Mouse (Mus musculus) ES-E14 (cell line): ENCODE results near the gene Tmem132a. TPM values are rescaled to one million over a fixed set of nuclear protein-coding genes. Genes with fewer than 3 reads are reported as not detected.
A peak's percentile ranks its signal among the peaks of the same experiment; 100 is the strongest.

Source experiments
- DNase-seq: peaks from one replicate; pipeline ENCODE4 v3.0.0-alpha.2; 2013; ENCODE audit warnings: low read depth, low spot score
- H3K27ac ChIP-seq: 2 replicates; pipeline ENCODE4 v1.5.1; 2012; ENCODE audit warnings: low read depth, mild to moderate bottlenecking, low read length, moderate library complexity, mixed read lengths; ENCODE audit not compliant: poor library complexity, insufficient read depth, severe bottlenecking
- H3K36me3 ChIP-seq: 2 replicates; pipeline ENCODE4 v1.6.1; 2012; ENCODE audit warnings: mild to moderate bottlenecking, low read length, moderate library complexity, mixed read lengths; ENCODE audit not compliant: control insufficient read depth, poor library complexity, insufficient read depth, severe bottlenecking
- H3K4me1 ChIP-seq, 2 experiments: fragments of 150-350 bp in 1 of 2; sonication (generic) in 1 of 2; 2 replicates each; pipeline ENCODE4 v1.6.1; 2012; ENCODE audit warnings: low read length in 2 of 2, mild to moderate bottlenecking in 1 of 2, mixed read lengths in 1 of 2; ENCODE audit not compliant: control insufficient read depth in 2 of 2, insufficient read depth in 2 of 2, poor library complexity in 1 of 2
- H3K4me3 ChIP-seq, 2 experiments: fragments of 150-350 bp in 1 of 2; sonication (generic) in 1 of 2; 2 replicates each; pipeline ENCODE4 v1.5.1; 2012; ENCODE audit warnings: low read length in 2 of 2, low read depth in 1 of 2, mild to moderate bottlenecking in 1 of 2, mixed read lengths in 1 of 2; ENCODE audit not compliant: insufficient read depth in 1 of 2, poor library complexity in 1 of 2, severe bottlenecking in 1 of 2
- H3K9ac ChIP-seq: 2 replicates; pipeline ENCODE4 v1.6.1; 2012; ENCODE audit warnings: low read depth, mild to moderate bottlenecking, low read length, mixed read lengths; ENCODE audit not compliant: poor library complexity, insufficient read depth, severe bottlenecking
- H3K9me3 ChIP-seq: fragments of 150-350 bp; sonication (generic); 2 replicates; pipeline ENCODE4 v1.6.1; 2012; ENCODE audit warnings: low read depth, mild to moderate bottlenecking, low read length; ENCODE audit not compliant: control insufficient read depth, insufficient read depth
- CHD2 ChIP-seq: IDR thresholded peaks from 2 replicates; pipeline ENCODE4 v1.6.1; 2014; ENCODE audit warnings: mild to moderate bottlenecking, low read depth, low read length, inconsistent platforms
- HCFC1 ChIP-seq: IDR thresholded peaks from 2 replicates; pipeline ENCODE4 v1.6.1; 2012; ENCODE audit warnings: low read length, inconsistent platforms, borderline replicate concordance; ENCODE audit not compliant: insufficient read depth
- MAFK ChIP-seq: IDR thresholded peaks from 2 replicates; pipeline ENCODE4 v1.6.1; 2014; ENCODE audit warnings: mild to moderate bottlenecking, low read depth, low read length, inconsistent platforms; ENCODE audit not compliant: insufficient read depth
- ZC3H11A ChIP-seq: IDR thresholded peaks from 2 replicates; pipeline ENCODE4 v1.6.1; 2012; ENCODE audit warnings: low read depth, mild to moderate bottlenecking, inconsistent platforms, low read length, borderline replicate concordance
- ZNF384 ChIP-seq: IDR thresholded peaks from 2 replicates; pipeline ENCODE4 v1.6.1; 2012; ENCODE audit warnings: low read depth, low read length, inconsistent platforms
- in situ Hi-C, 2 experiments: fragments of 600-800 bp; cut with MboI; formaldehyde crosslinking; loops; one replicate each; pipeline ENCODE4 v1.15.1; 2025; ENCODE audit warnings: low sequenced_read_pairs in 2 of 2, inconsistent platforms in 1 of 2; ENCODE audit not compliant: unreplicated experiment in 2 of 2
- total RNA-seq: library from RNA; depleted of rRNA; stranded (reverse); fragments of 300-350 nt; gene quantifications from 2 replicates; pipeline ENCODE4 v1.2.3, GENCODE M21; 2012

The Tmem132a gene
- total RNA-seq, 1 experiment, result 41.4 TPM

DNA sequence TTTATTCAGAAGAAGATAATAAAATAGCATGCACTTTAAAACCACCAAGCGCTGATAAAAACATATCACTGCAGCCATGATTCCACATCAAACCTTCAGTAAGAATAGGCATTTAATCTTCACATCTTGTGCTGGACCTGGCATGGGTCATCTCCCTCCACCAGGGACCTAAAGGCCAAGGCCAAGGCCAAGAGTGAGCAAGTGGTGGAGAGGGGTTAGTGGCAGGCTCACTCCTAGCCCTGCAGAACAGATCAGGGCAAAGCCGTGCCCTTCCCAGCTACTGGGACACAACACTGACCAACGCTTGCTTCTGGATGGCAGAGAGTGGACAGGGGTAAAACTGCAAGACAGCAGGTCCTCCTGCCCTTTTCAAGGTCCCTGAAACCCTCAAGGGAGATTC, 936 bp upstream of the Tmem132a start:
- H3K9me3 ChIP-seq, result no peaks in the 10 kb centered on the region
- no peak overlapping the region for H3K4me3 ChIP-seq
- H3K36me3 ChIP-seq, result peaks cover 18% of the 10 kb centered on the region; the same call in 1 of the 2 replicates
- DNase-seq, result no peak
- peaks cover 4 to 9% of the 10 kb centered on the region in 2 experiments; a peak in 2 of 4 replicates for H3K4me1 ChIP-seq
- no peak overlapping the region for H3K9ac ChIP-seq
- no peak overlapping the region for H3K27ac ChIP-seq
- TF ChIP-seq MAFK (no peak), ZNF384 (no peak), HCFC1 (no peak), ZC3H11A (no peak), CHD2 (no peak)
- in situ Hi-C loops, result no loop called here

- DNase-seq, result peak; percentile 52
- Histone ChIP-seq H3K4me3 (peak overlapping the region; percentile 82 to 84), H3K4me1 (peaks cover 4 to 9% of the 10 kb centered on the region in 2 experiments; a peak in 2 of 4 replicates), H3K36me3 (peaks cover 22% of the 10 kb centered on the region; the same call in 1 of the 2 replicates), H3K27ac (no peak overlapping the region), H3K9me3 (no peaks in the 10 kb centered on the region), H3K9ac (peak overlapping the region; percentile 85)
- no peak for TF ChIP-seq ZNF384
- TF ChIP-seq CHD2, result no peak
- TF ChIP-seq ZC3H11A, result no peak
- no peak for TF ChIP-seq HCFC1
- no peak for TF ChIP-seq MAFK
- in situ Hi-C loops, result no loop called here
Measured at GRCm38 (mm10) chr19:10869241-10869885, 377 bp downstream of the Tmem132a start.

- Histone ChIP-seq H3K9me3 (no peaks in the 10 kb centered on the region), H3K4me1 (peaks cover 4 to 9% of the 10 kb centered on the region in 2 experiments; a peak in 2 of 4 replicates), H3K4me3 (peak overlapping the region; percentile 82 to 84), H3K27ac (no peak overlapping the region), H3K36me3 (peaks cover 18% of the 10 kb centered on the region; the same call in 1 of the 2 replicates), H3K9ac (peak overlapping the region; percentile 85)
- no peak for DNase-seq
- no peak for TF ChIP-seq ZC3H11A
- TF ChIP-seq ZNF384, result no peak
- TF ChIP-seq HCFC1, result no peak
- no peak for TF ChIP-seq MAFK
- no peak for TF ChIP-seq CHD2
- in situ Hi-C loops, result no loop called here
Measured at GRCm38 (mm10) chr19:10868623-10869141, 1.1 kb downstream of the Tmem132a start.

GRCm38 (mm10) chr19:10867946-10868622, 1.7 kb downstream of the Tmem132a start:
- no peak for DNase-seq
- H3K36me3 ChIP-seq, result peaks cover 18% of the 10 kb centered on the region; the same call in 1 of the 2 replicates

More at GRCm38 (mm10) chr19:10867946-10868622, 1.7 kb downstream of the Tmem132a start:
- H3K4me3 ChIP-seq, result peak overlapping the region; percentile 82 to 84; a peak in 3 of 4 replicates
- H3K27ac ChIP-seq, result no peak overlapping the region
- peaks cover 4 to 9% of the 10 kb centered on the region in 2 experiments; a peak in 2 of 4 replicates for H3K4me1 ChIP-seq
- H3K9me3 ChIP-seq, result no peaks in the 10 kb centered on the region
- H3K9ac ChIP-seq, result 0 out of 2 replicates have a peak overlapping the region, but pooled peaks have one; percentile 85
- TF ChIP-seq ZNF384 (no peak), MAFK (no peak), CHD2 (no peak), ZC3H11A (no peak), HCFC1 (no peak)
- in situ Hi-C loops, result no loop called here
